Mouse (Mus musculus) midbrain, embryonic 16.5 days (tissue): ENCODE measurements around the gene Agrn. TPM values are rescaled to one million over a fixed set of nuclear protein-coding genes. Genes with fewer than 3 reads are reported as not detected.

Experiments
- ATAC-seq: fragments of 200-750 bp; cut with Nextera tagmentation; 2 replicates; pipeline ENCODE4 v1.8.0; 2017; ENCODE audit warnings: moderate TSS enrichment
- H3K27ac ChIP-seq: fragments of 300-500 bp; sonication (generic); 2 replicates; pipeline ENCODE4 v1.5.1; 2014; ENCODE audit warnings: mild to moderate bottlenecking, low read length, mixed read lengths
- H3K27me3 ChIP-seq: fragments of 300-500 bp; sonication (generic); 2 replicates; pipeline ENCODE4 v1.6.1; 2014; ENCODE audit warnings: low read depth, low read length, mixed read lengths; ENCODE audit not compliant: control insufficient read depth, insufficient read depth
- H3K36me3 ChIP-seq: fragments of 300-500 bp; sonication (generic); 2 replicates; pipeline ENCODE4 v1.6.1; 2014; ENCODE audit warnings: mild to moderate bottlenecking, low read length, moderate library complexity, mixed read lengths; ENCODE audit not compliant: control insufficient read depth, insufficient read depth
- H3K4me1 ChIP-seq: fragments of 300-500 bp; sonication (generic); 2 replicates; pipeline ENCODE4 v1.6.1; 2014; ENCODE audit warnings: mild to moderate bottlenecking, low read length, mixed read lengths; ENCODE audit not compliant: control insufficient read depth, insufficient read depth
- H3K4me2 ChIP-seq: fragments of 300-500 bp; sonication (generic); 2 replicates; pipeline ENCODE4 v1.6.1; 2014; ENCODE audit warnings: mild to moderate bottlenecking, low read length, mixed read lengths
- H3K4me3 ChIP-seq: fragments of 300-500 bp; sonication (generic); 2 replicates; pipeline ENCODE4 v1.5.1; 2014; ENCODE audit warnings: low read depth, mild to moderate bottlenecking, low read length, moderate library complexity, mixed read lengths
- H3K9ac ChIP-seq: fragments of 300-500 bp; sonication (generic); 2 replicates; pipeline ENCODE4 v1.6.1; 2014; ENCODE audit warnings: low read depth, low read length, mixed read lengths
- H3K9me3 ChIP-seq: fragments of 300-500 bp; sonication (generic); replicated peaks from 2 replicates; pipeline ENCODE4 v1.6.1; 2014; ENCODE audit warnings: mild to moderate bottlenecking, low read length, mixed read lengths; ENCODE audit not compliant: control insufficient read depth, poor library complexity, severe bottlenecking
- WGBS: fragments of 180-500 bp; shearing (Covaris S2); extraction: QIAGEN DNeasy Blood & Tissue Kit; methylation state at CpG from one replicate; pipeline ENCODE4 v1.1.7; 2014; 5-methylcytosine and 5-hydroxymethylcytosine counted together
- microRNA-seq: library from miRNA; unstranded; fragments of <30 nt; microRNA quantifications from one replicate; pipeline ENCODE4, GENCODE M21; 2017
- polyA plus RNA-seq: library from polyadenylated mRNA; unstranded; fragments of >200 nt; fragmentation: Nextera tagmentation; extraction: Ambion mirVana; gene quantifications from 2 replicates; pipeline ENCODE4 v1.2.1, GENCODE M21; 2015

Agrn gene
- polyA plus RNA-seq, 1 experiment from 2014 or later: 126 TPM

- Histone ChIP-seq H3K9ac (no peak overlapping the region), H3K4me3 (no peak overlapping the region), H3K27ac (no peak overlapping the region), H3K36me3 (peaks cover 50% of the 10 kb centered on the region), H3K9me3 (no peaks in the 10 kb centered on the region), H3K4me2 (no peak overlapping the region), H3K27me3 (no peaks in the 10 kb centered on the region), H3K4me1 (no peaks in the 10 kb centered on the region)
- ATAC-seq: no peak
- WGBS: 93% methylated on average over 7 of the region's 7 CpGs
Measured at GRCm38 (mm10) chr4:156124077-156124476, 73.2 kb downstream of the Agrn start.

Small RNAs within 50 kb of the gene (microRNA-seq; reads per million reads assigned to microRNA genes)
- gene Mir7658: 3.3 reads per million, percentile 16 among the genes with 10 or more reads in this experiment

Other genes starting within 250 kb of the Agrn start
- 6.6 and 7.8 TPM in 2 replicates for gene C1qtnf12, start 235.2 kb downstream of the Agrn start, polyA plus RNA-seq
- 37.8 and 41.0 TPM in 2 replicates for gene B3galt6, start 204.8 kb downstream of the Agrn start, polyA plus RNA-seq
- 112 and 114 TPM in 2 replicates for gene Sdf4, start 204.6 kb downstream of the Agrn start, polyA plus RNA-seq
- gene Tnfrsf4, start 183.6 kb downstream of the Agrn start, polyA plus RNA-seq: 0.91 TPM in 1 of 2 replicates, not detected in the other
- gene Tnfrsf18, start 171.3 kb downstream of the Agrn start, polyA plus RNA-seq: 2.0 and 2.4 TPM in 2 replicates
- gene Ttll10, start 138.1 kb downstream of the Agrn start, polyA plus RNA-seq: not detected in 2 replicates
- 34.3 and 38.6 TPM in 2 replicates for gene 9430015G10Rik, start 87.5 kb downstream of the Agrn start, polyA plus RNA-seq
- gene Rnf223, start 67.0 kb downstream of the Agrn start, polyA plus RNA-seq: 0.54 and 0.75 TPM in 2 replicates
- 1.2 and 1.4 TPM in 2 replicates for gene Isg15, start 3.3 kb upstream of the Agrn start, polyA plus RNA-seq
- gene AW011738, start 5.8 kb upstream of the Agrn start, polyA plus RNA-seq: 3.7 and 4.2 TPM in 2 replicates
- gene Perm1, start 18.4 kb upstream of the Agrn start, polyA plus RNA-seq: 2.0 and 2.7 TPM in 2 replicates
- 26.8 and 26.9 TPM in 2 replicates for gene Plekhn1, start 37.4 kb upstream of the Agrn start, polyA plus RNA-seq
- gene Noc2l, start 38.5 kb upstream of the Agrn start, polyA plus RNA-seq: 48.6 and 50.9 TPM in 2 replicates
- 4.4 and 4.9 TPM in 2 replicates for gene Samd11, start 58.2 kb upstream of the Agrn start, polyA plus RNA-seq
- gene Vmn2r-ps159, start 133.6 kb upstream of the Agrn start, polyA plus RNA-seq: not detected in 2 replicates